Mouse (Mus musculus): ENCODE measurements around the gene Cyp20a1.
A peak's percentile ranks its signal among the peaks of the same experiment; 100 is the strongest.

Cyp20a1 gene

DNA sequence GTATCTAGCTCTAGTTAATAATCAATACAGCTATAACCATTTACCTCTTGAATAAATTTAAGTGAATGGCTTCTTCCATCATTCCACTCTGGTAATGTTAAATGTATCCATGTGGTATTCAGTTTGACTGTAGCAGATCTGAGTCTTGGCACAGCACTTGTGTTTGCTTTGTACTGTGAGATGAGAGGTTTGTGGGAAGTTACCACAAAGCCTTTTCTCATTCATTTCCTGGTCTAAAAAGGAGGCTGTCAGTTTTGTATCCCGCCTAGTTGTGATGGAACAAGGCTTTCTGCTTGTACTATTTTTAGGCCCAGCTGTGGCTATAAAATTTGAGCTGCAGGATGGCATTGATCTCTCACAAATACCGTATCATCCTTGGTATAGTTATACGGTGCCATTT lies 73.6 kb downstream of the Cyp20a1 start:
- DNase-seq (ENCODE audit: low read depth, low spot score): no peak
- Histone ChIP-seq H3K27me3 (ENCODE audit: control insufficient read depth, insufficient read depth, low read length, poor library complexity, severe bottlenecking) (no peaks in the 10 kb centered on the region), H3K36me3 (ENCODE audit: control insufficient read depth, insufficient read depth, low read length, poor library complexity, severe bottlenecking) (no peaks in the 10 kb centered on the region)

DNA sequence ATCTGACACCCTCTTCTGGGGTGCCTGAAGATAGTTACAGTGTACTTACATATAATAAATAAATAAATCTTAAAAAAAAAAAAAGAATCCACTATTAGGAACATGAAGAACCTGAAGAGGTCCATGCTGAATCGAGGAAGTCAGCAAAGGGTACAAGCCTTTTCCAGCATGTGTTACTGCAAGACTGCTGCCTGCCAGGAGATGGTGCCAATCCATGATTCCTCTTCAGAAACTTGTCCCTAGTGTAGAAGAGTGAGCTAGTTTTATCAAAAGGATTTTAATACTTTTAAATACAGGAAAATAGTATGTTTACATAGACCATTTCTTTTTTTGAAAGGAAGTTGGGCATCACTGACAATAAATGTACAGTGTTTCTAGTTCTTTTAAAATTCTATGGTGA lies 80.8 kb downstream of the Cyp20a1 start:
- Histone ChIP-seq H3K36me3 (ENCODE audit: control insufficient read depth, insufficient read depth, low read length, poor library complexity, severe bottlenecking) (no peaks in the 10 kb centered on the region), H3K27me3 (ENCODE audit: control insufficient read depth, insufficient read depth, low read length, poor library complexity, severe bottlenecking) (no peaks in the 10 kb centered on the region)
- DNase-seq (ENCODE audit: low read depth, low spot score): no peak

DNA sequence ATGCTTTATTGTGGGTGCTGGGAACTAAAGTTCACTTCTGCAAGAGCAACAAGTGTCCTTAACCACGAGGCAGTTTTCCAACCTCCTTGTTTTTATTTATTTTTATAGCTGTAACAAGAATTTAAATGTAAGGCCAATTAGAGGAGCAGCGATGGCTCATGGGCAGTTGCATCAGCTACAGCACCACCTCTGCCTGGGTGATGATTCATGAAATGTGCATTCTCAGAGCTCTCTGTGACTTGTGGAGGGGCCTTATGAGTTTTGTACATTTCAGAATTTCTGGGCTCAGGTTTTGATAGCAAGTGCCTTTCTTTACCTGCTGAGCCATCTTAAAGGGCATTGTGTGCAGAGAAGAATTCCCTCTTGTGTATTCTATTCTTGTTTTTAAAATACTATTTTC lies 85.2 kb downstream of the Cyp20a1 start:
- no peaks in the 10 kb centered on the region for H3K27me3 ChIP-seq (ENCODE audit: control insufficient read depth, insufficient read depth, low read length, poor library complexity, severe bottlenecking)
- no peak for DNase-seq (ENCODE audit: low read depth, low spot score)
- H3K36me3 ChIP-seq (ENCODE audit: control insufficient read depth, insufficient read depth, low read length, poor library complexity, severe bottlenecking): no peaks in the 10 kb centered on the region

DNA sequence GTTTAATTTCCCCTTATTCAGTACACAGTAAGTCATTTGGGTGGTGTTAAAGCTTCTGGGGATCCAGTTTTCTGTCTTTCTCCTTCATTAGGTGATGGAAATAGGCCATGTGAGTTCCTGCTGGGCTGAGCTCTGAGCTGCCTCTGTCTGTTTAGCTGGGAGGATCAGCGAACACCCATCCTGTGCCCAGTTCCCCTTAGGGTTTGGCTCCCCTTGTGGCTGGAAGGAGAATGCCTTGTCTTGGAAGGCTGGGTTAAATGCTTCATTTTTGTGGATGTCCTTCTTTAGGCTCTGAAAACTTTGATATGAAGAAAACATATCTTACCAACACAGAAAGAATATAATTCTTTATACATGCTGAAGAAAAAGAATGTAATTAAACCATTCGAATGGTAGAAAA lies 85.8 kb downstream of the Cyp20a1 start:
- peak; percentile 65 for DNase-seq (ENCODE audit: low read depth, low spot score)
- Histone ChIP-seq H3K36me3 (ENCODE audit: control insufficient read depth, insufficient read depth, low read length, poor library complexity, severe bottlenecking) (no peaks in the 10 kb centered on the region), H3K27me3 (ENCODE audit: control insufficient read depth, insufficient read depth, low read length, poor library complexity, severe bottlenecking) (no peaks in the 10 kb centered on the region)

DNA sequence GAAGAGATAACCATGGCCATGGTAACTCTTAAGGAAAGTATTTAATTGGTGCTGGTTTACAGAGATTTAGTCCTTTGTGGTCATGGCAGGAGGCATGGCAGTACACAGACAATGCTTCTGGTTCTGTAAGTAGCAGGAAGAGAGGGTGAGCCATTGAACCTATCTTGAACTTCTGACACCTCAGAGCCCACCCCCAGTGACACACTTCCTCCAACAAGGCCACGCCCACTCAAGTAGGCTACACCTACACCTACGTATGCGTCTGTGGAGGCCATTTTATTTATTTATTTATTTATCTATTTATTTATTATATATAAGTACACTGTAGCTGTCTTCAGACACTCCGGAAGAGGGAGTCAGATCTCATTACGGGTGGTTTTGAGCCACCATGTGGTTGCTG lies 88.4 kb downstream of the Cyp20a1 start:
- Histone ChIP-seq H3K36me3 (ENCODE audit: control insufficient read depth, insufficient read depth, low read length, poor library complexity, severe bottlenecking) (no peaks in the 10 kb centered on the region), H3K27me3 (ENCODE audit: control insufficient read depth, insufficient read depth, low read length, poor library complexity, severe bottlenecking) (no peaks in the 10 kb centered on the region)
- no peak for DNase-seq (ENCODE audit: low read depth, low spot score)

DNA sequence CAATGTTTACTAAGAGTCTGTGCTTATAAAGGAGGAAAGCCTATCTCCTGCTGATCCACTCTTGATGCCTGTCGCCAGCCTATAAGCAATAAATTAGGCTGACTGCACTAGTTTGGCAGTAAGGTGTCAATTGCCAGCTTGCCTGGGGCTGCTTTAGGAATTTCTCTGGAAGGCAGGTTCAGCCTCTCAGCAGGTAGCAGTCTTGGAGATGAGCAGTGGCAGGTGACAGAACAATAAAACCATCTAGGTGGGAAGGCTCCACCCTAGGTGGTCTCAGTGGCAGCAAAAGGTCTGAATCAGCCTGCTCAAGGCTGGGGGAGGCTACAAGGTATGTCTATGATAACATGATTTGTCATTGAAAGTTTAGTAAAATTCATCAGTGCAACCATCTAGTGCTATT lies 89.4 kb downstream of the Cyp20a1 start:
- no peak for DNase-seq (ENCODE audit: low read depth, low spot score)
- no peaks in the 10 kb centered on the region for H3K27me3 ChIP-seq (ENCODE audit: control insufficient read depth, insufficient read depth, low read length, poor library complexity, severe bottlenecking)
- no peaks in the 10 kb centered on the region for H3K36me3 ChIP-seq (ENCODE audit: control insufficient read depth, insufficient read depth, low read length, poor library complexity, severe bottlenecking)

Measured in splenic B cell, adult 2 months (primary cell).